Mouse (Mus musculus): Measurements from ENCODE around the gene Tmem190.

DNA sequence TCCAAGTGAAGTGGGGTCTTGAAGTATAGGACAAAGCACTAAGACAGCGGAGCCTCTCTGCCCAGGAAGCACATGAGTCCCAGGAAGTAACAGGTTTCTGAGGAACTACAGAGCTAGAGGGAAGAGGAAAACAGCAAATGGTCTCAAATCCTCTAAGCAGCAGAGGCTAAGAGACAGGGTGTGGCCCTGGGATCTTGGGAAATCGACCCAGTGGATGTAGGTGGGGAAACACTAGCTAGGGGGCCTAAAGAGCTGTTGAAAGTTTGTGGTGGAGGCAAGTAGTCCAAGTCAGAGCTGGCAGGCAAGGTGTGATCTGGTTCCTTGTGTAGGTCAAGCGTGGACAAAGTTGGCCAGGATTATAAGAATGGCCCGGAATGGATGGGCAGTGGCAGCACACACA lies 34.4 kb upstream of the Tmem190 start:
- TF ChIP-seq TCF12 (IDR thresholded peaks at IDR 0.05; ENCODE audit: low read depth, low read length) (no peak), BHLHE40 (IDR thresholded peaks at IDR 0.05; ENCODE audit: low read depth, low read length) (no peak), MEF2A (IDR thresholded peaks at IDR 0.05; ENCODE audit: borderline replicate concordance, low read depth, low read length) (no peak), ZNF384 (IDR thresholded peaks at IDR 0.05; ENCODE audit: low read depth, low read length) (no peak), CTCF (conservative IDR thresholded peaks at IDR 0.05 in 1 of 2, IDR thresholded peaks at IDR 0.05 in 1 of 2; ENCODE audit: low read depth in 2 of 2, low read length in 2 of 2) (no peak), CHD2 (IDR thresholded peaks at IDR 0.05; ENCODE audit: low read length) (no peak), TBP (conservative IDR thresholded peaks at IDR 0.05; ENCODE audit: low read depth, low read length) (no peak), POLR2A (IDR thresholded peaks at IDR 0.05; ENCODE audit: low read depth, low read length) (no peak), GABPA (IDR thresholded peaks at IDR 0.05; ENCODE audit: insufficient replicate concordance, low read depth, low read length) (no peak), SIN3A (IDR thresholded peaks at IDR 0.05; ENCODE audit: low read length) (no peak)

Measured in CH12.LX (cell line).